Mouse (Mus musculus) heart, adult 11 months (tissue): ENCODE data around the gene Aip.

ENCODE experiments used
- DNase-seq: peaks from one replicate; pipeline ENCODE4 v3.0.0; 2022

Gene Aip

DNA sequence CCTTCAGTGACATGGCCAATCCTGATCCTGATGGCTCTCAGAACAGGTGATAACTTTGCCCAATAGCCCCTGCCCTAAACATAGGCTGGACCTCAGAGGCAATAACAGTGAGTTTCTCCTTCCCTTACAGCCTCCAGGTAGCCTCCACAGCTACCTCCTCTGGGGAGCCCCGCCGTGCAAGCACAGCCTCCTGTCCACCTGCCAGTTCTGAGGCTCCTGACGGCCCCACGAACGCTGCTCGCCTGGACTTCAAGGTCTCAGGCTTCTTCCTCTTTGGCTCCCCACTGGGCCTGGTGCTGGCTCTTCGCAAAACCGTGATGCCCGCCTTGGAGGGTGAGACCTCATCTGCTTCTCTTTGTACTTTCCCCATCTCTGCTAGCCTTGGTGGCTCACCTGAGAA is 17.1 kb downstream of the Aip start:
- peak; percentile 85 for DNase-seq

DNA sequence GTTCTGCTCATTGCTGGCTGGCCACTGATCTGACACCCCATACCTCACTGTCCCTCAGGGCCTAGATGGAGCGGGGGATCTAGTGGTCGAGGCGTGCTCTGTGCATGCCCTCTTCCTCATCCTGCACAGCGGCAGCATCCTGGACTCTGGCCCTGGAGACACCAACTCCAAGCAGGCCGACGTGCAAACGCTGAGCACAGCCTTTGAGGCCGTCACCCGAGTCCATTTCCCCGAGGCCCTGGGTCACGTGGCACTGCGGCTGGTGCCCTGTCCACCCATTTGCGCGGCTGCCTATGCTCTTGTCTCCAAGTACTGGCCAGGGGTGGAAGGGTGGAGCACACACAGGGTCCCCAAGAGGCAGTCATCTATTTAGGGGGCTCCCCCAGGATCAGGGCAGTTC is 19.0 kb downstream of the Aip start:
- DNase-seq: no peak

DNA sequence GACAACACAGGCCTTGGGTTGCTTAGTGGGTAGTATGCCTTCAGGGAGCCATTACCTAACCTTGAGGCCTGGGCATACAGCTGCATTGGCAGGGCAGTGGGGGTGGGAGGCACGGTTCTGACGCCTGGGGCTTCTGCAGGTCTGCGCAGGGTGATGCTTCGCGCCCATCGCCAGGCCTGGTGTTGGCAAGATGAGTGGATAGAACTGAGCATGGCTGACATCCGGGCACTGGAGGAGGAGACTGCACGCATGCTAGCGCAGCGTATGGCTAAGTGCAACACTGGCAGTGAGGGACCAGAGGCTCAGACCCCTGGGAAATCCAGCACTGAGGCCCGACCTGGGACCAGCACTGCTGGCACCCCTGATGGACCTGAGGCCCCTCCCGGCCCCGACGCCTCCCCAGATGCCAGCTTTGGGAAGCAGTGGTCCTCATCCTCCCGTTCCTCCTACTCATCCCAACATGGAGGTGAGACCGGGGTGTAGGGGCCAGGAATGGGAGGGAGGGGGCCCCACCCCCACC is 20.9 kb downstream of the Aip start:
- peak; percentile 90 for DNase-seq

DNA sequence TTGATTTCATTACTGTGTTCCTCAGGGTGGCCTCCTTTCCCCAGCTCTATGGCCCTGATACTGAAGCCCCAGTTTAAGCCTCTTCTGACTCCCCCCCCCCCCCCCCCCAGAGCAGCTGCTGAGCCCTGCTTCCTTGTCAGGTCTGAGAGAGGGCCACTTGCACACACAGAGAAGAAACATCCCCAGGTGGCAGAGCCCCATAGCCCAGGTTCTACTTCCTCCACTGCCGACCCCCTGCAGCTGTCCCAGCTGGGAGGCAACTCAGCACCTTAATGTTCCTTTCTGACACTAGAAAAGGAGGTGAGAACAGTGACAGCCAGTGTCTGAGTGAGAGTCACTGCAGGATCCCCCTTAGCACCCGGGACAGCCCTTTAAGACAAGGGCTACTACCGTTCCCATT is 21.9 kb downstream of the Aip start:
- peak; percentile 81 for DNase-seq

DNA sequence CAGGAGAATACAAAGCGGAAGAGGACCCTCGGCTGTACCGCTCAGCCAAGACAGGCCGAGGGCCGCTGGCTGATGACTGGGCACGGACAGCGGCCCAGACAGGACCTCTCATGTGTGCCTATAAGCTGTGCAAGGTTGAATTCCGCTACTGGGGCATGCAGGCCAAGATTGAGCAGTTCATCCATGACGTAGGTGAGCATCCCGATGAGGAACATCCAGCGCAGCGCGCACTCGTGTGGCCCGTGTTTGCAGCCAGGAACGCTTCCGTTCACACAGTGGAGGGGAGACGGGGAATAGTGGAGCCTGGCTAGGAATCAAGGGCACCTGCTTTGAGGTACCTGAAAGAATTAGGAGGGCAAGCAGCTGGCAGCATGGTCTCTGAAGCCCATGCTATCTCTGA is 22.4 kb downstream of the Aip start:
- DNase-seq: peak; percentile 85

DNA sequence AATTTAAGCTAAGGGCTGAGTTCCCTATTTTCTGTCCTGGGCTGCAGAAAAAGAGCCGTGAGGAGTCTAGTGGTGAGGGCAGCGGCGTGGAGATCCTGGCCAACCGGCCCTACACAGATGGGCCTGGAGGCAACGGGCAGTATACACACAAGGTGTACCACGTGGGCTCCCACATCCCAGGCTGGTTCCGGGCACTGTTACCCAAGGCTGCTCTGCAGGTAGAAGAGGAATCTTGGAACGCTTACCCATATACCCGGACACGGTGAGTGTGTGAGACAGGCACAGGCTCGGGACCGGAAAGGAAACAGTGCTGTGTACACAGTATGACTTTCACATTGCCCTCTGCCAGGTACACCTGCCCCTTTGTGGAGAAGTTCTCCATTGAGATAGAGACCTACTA is 23.0 kb downstream of the Aip start:
- peak; percentile 88 for DNase-seq

DNA sequence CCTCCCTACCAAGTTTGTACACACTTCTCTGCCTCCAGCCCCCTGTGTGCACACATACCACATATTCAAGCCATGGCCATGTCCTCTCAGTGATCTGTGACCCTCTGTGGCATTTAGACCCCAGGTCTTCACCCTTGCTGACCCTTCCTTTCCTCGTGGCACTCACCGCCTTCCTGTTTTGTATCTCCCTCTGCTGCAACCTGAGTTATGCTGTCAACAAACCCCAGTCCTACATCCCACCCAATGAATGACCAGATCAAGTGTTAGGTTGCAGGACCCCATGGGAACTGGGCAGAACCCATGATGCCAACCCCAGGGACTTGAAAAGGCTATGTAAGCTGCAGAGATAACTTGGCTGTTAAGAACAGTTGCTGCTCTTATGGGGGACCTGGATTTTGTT is 23.6 kb downstream of the Aip start:
- peak; percentile 88 for DNase-seq

DNA sequence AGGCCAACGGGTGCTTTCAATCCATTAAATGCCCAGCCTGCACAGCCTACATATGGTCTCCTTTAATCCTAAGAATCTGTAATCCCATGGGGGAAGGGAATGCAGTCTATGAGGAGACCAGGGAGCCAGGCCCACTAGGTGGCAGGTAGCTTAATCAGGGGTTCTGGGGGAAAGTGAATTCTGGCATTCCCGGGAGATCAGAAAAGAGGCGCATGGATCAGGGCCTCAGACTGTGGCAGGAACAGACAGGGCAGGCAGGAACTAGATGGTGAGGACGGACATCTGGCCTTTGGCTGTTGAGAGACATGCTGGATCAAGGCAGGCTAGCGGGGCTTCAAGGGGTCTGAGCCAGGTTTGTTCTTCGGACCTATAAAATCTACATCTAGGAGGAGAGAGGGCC is 24.2 kb downstream of the Aip start:
- peak; percentile 90 for DNase-seq

DNA sequence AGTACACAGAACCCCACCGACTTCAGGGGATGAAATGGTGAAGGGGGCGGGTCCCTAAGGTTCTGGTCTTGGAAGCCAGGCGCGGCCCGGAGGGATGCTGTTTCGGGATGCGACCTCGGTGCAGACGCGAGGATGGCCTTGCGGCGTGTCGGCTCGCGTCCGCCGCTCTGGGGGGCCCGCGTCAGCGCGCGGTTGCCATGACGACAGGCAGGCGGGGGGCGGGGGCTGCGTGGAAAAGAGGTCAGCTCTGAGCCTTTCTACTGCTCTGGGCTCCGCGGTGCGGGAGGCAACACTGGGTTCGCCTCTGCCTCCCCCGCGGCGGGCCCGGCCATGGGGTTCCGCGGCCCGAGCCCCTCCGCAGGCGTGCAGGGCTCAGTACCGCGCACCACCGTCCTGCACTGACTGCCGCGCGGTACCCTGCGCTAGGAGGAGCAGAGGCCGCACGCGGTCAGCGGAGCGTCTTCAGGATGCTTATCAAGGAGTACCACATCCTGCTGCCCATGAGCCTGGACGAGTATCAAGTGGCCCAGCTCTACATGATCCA is 24.9 kb downstream of the Aip start:
- peak; percentile 94 for DNase-seq

DNA sequence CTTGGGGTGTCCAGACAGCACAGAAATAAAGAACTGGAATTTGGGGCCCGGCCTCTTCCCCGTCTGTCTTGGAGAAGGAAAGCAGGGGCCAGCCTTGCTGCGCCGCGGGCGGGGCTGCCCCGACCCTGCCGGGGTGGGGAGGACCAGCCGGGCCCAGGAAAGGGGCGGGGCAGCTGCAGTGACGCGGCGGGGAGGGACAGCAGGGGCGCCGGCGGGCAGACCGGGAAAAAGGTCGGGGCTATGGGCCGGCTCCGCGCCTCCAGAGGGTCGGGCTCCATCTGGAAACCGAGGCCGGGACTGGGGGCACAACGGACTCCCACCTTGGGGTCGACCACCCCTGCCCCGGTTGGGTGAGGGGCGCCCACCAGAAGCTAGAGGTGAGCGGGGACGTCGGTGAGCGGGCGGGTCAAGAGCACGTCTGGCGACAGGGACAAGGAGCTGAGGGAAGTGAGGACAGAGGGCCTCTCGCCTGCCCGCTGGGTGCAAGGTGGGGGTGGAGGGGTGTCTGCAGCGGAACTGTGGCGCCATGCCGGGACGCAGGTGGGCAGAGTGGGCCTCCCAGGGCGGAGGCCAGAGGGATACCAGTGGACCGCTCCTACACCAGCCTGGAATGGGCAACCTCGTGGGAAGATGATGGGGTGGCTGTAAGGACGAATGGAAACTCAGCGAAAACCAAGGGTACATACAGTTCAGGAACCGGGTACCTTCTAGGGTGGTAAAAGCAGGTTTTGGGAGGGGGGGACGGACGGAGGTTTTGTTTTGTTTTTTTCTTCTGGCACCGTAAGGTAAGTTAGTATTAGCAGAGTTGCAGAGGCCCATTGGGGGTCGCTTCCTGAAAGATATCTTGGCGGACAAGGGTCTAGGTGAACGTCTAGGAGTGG is 25.6 kb downstream of the Aip start, which contains the start of gene Pitpnm1:
Pitpnm1 (plus strand) TSS at position 162 of the 881 bp plus-strand sequence.
- peak; percentile 99 for DNase-seq

DNA sequence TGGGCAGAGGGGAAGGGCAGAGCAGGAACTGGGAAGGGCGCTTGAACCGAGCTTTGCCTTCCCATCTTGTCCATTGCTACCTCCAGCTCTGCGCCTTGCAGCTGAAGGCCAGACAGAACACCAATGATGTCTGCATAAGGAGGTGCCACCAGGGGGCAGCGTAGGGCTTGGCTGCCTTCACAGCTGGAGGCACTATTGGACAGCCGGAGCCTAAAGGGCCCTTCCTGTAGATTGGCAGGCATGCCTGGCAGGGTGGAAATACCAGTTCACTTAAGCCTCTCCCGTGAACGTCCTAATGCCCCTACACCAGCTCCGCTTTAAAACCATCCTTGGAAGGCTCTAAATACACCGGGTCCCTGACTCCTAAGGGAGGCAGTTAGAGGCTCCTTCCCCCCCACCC is 26.6 kb downstream of the Aip start:
- DNase-seq: peak; percentile 99

DNA sequence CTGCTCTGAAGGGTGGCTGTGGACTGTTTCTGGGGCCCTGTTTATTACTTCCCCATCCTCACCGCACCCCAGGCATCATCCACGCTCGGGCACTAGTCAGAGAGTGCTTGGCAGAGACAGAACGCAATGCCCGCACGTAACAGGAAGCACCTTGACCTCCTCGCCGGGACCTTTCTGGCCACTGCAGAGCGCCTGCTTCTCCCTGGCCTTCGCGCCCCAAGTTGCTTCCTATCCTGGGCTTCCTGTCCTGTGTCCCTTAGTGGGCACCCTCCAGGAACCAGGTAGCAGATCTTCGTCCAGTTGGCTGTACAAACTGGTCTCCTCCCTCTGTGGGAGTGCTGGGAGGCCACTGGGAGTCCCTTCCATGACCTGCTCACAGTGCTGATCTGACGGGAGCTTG is 27.2 kb downstream of the Aip start:
- DNase-seq: peak; percentile 94

DNA sequence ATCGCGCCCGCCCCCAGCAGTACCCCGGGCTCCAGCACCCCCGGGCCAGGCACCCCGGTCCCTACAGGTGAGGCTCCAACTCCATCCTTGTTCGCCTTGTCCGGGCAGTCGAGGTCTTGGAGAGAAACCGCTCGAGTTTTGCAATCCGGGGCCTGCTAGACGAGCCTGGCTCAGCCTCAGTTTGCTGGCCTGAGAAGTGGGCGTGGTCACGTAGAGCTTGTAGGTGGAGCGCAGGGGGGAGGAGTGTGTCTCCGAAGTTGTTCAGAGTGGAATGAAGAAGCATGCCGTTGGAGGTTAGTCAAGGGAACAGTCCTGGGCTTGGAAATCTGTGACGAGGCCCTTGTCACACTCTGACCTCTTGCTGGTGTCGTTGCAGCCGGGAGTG is 28.2 kb downstream of the Aip start:
- no peak for DNase-seq

DNA sequence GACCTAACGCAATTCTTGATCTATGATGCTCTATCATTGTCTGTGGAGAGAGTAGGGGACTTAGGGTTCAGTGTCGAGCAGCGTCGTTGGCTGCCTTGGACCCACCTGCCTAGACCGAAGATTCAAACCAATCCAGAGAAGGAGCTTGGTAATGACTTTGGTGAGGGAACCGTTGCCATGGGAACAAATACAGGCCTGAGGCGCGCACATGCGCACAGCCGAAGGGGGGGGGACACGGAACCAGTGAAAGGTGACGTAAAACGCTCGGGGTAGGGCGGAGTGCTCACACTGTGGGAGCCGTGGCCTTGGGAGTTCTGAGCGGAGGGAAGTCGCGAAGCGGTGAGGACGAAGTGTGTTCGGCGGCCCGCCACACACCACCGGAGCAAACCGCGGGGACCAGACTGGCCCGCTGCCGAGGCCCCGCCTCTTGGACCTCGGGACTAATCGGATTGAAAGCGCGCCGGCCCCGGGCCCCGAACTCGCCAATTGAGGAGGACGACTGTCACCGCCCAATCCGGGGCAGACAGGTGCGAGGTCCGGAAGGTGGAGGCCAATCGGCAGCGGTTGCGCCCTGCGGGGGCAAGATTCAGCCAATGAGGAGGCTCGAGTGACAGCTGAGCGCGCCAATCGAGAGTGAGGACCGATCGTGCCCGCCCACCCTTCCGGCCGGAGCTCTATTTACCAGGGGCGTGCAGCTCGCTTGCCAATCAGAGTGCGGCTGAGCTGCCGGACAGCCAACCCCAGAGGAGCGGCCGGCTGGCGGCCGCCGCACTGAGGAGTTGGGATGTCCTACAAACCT is 28.8 kb downstream of the Aip start, which contains the start of gene Cdk2ap2:
Cdk2ap2 (plus strand) TSS at position 541 of the 799 bp plus-strand sequence.
- peak; percentile 100 for DNase-seq

DNA sequence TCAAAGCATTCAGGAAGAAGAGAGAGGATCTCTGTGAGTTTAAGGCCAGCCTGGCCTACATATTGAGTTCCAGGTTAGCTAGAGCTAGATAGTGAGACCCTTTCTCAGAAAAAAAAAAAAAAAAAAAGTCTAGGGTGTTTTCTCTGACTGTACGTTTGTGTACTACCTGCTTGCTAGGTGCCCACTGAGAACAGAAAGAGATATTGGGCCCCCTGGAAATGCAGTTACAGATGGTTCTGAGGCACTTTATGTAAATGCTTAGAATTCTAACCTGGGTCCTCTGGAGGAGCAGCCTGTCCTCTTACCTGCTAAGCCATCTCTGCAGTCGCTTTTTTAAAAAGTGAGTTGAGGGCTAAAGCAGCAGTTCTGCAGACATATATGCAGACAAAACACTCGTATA is 29.9 kb downstream of the Aip start:
- DNase-seq: no peak

DNA sequence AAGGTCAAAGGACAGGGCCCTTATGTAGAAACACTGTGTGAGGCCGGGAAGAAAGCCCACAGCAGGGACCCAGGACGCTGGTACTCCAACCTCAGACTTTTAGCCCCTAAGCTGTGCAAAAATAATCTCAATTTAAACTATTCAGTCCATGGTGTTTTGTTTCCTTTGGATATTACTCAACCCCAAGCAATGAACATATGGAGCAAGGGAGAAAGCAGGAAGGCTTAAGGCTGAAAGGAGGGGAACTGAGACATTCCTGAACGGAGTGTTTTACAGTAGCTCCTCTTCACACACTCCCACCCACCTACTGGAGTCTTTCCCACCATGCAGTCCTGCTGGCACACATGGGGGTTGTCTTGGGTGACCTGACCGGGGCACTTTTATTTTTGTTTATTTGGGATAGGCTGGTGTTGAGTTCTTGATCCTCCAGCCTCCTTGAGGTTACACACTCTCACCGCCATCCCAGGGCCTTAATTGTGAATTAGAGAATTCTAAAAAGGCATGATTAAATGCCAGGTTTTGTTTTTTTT is 30.8 kb downstream of the Aip start:
- DNase-seq: no peak

DNA sequence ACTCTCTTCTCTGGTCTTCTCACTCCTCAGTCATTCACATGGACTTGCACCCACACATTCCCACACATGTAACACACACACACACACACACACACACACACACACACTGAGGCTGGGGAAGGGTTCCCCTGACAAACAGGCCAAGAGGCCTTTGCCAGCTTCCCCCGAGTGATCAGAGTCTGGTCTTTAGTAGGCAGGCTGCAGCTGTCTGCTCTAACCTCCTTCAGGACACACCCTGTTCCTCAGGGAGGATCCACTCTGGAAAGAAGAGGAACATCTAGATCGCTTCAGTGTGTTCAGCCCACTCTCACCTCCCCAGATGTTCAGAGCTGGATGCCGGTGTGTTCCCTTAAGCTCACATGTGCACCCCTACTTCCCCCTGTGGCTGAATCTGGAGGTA is 31.3 kb downstream of the Aip start:
- DNase-seq: no peak

DNA sequence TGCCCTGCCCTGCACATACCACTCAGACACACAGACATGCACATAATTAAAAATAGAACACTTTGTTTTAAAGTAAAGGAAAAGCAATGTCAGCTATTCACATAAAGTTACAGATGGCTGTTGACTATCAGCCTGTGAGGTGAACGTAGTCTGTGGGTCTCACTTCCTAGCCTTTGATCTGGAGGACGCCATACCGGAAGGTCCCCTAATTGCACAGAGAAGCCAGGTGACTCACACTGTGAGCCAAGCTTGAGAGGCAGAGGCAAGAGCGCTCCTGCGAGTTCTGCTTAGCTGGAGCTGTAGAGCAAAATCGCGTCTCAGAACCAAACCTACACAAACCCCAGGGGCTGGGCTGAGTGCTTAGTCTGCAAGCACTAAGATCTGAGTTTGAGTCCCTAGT is 31.9 kb downstream of the Aip start:
- DNase-seq: no peak

DNA sequence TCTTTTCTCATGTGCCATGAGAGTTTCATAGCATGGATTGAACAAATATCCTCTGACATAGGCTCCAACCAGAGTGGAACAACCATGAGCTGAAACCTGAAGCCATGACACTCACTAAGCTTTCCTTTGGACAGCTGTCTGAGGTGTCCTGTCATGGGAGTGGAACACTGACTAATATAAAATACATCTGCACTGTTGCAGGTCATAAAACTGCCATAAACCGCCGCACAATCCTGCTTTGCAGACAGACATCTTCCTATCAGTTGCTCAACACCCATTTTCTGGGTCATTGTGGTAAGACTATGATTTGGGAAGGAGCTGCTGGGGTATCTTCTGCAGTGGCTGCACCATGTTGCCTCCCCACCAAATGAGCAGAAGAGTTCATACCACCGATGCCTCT is 32.9 kb downstream of the Aip start:
- DNase-seq: no peak

DNA sequence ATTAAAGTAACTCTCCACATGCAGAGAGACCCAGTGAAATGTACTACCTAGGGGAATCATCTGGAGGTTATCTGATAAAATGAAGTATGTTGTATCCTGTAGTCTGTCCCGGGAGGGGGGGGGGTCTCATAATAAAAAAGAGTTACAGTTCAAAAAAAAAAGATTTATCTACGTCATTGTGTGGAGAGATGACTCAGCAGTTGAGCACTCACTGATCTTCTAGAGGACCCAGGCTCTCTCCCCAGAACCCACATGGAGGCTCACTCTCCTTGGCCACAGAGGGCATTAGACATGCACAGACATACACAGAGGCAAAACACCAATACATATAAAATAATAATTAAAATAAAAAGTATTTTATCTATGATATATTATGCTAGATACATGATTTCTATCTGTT is 34.3 kb downstream of the Aip start:
- no peak for DNase-seq

DNA sequence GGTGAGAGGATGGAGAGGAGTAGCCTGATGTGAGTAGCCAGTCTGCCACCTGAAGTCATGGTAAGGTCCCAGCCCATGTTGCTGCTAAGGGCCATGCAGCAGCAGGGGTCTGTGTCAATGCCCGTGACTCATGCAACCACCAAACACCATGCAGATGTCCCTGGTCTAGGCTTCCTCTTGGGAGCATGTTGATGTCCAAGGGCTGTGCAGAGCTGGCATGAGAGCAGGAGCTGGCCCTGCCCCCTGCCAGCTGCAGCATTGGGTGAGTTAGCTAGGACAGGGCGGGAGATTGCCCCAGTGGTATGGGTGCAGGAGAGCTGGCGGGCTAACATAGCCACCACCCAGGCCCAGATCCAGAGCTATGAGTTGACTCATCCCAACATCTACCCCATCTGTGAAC is 35.2 kb downstream of the Aip start:
- no peak for DNase-seq

DNA sequence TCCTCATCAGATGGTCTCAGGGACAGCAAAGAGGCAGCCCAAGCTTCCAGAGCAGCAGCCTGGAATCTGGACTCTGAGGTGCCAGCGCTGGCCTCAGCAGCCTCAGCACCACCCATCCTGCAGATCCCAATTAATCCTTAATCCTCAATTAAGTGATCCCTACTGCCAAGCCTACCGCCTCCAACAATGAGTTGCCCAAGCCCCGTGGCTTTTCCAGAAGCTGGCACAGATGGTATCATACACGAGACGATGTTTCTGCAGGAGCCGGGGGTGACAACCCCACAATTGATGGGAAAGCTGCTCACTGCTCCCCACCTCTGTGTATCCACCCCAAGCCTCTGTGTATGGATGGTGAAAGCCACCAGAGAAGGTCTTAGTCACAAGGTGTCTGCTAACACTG is 36.5 kb downstream of the Aip start:
- DNase-seq: no peak

DNA sequence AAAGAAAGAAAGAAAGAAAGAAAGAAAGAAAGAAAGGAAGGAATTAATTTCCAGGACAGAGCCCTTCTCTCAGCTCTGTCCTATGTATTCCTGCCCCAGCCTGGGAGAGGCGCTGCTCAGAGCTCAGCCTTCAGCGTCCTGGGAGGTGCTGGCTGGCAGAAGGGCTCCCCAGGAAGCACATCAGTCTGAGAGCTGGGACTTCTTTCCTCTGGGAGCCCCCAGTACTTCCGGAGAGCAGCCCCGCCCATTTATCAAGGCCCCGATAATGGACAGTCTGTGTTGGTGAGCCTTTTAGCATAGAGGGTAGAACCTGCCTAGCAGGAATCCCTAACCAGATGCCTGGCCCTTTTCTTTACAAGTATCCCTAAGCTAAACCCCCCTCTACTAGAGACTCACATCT is 37.5 kb downstream of the Aip start:
- no peak for DNase-seq
